Mouse (Mus musculus) kidney, adult 2 months (tissue): ENCODE measurements at regions not wholly inside any gene's neighbourhood (a gene's known extent, or its start where the extent isn't known, plus 50 kb on each side); places are given as distances from the start of the nearest gene placed in this dataset.

Experiments used
- DNase-seq: peaks from one replicate; pipeline ENCODE4 v3.0.0; 2021
- H3K27ac ChIP-seq: fragments of 200-500 bp; 2 replicates; pipeline ENCODE4 v1.5.1; 2012; ENCODE audit warnings: low read depth, low read length, control low read depth, inconsistent platforms; ENCODE audit not compliant: insufficient read depth
- H3K27me3 ChIP-seq: fragments of 200-500 bp; replicated peaks from 2 replicates; pipeline ENCODE4 v1.6.1; 2012; ENCODE audit warnings: mild to moderate bottlenecking, moderate library complexity, low read length, inconsistent platforms; ENCODE audit not compliant: control insufficient read depth, insufficient read depth
- H3K36me3 ChIP-seq: fragments of 200-500 bp; 2 replicates; pipeline ENCODE4 v1.6.1; 2012; ENCODE audit warnings: mild to moderate bottlenecking, moderate library complexity, low read length, inconsistent platforms; ENCODE audit not compliant: control insufficient read depth, insufficient read depth
- H3K4me1 ChIP-seq: fragments of 200-500 bp; 2 replicates; pipeline ENCODE4 v1.6.1; 2011; ENCODE audit warnings: low read length; ENCODE audit not compliant: control insufficient read depth, insufficient read depth
- H3K4me3 ChIP-seq: fragments of 200-500 bp; 2 replicates; pipeline ENCODE4 v1.5.1; 2011; ENCODE audit warnings: mild to moderate bottlenecking, low read depth, low read length, control low read depth; ENCODE audit not compliant: insufficient read depth
- CTCF ChIP-seq: fragments of 200-500 bp; conservative IDR thresholded peaks from 2 replicates; pipeline ENCODE4 v1.5.1; 2011; ENCODE audit warnings: low read depth, mild to moderate bottlenecking, control low read depth, low read length, moderate library complexity, mixed read lengths; ENCODE audit not compliant: insufficient read depth, insufficient read length
- POLR2A ChIP-seq: fragments of 200-500 bp; IDR thresholded peaks from one replicate; pipeline ENCODE4 v1.6.1; 2011; ENCODE audit warnings: low read depth, low read length, control low read depth
- WGBS: fragments of 180-500 bp; shearing (Covaris S2); methylation state at CpG from one replicate; pipeline ENCODE4 v1.1.7; 2018; 5-methylcytosine and 5-hydroxymethylcytosine counted together

DNA sequence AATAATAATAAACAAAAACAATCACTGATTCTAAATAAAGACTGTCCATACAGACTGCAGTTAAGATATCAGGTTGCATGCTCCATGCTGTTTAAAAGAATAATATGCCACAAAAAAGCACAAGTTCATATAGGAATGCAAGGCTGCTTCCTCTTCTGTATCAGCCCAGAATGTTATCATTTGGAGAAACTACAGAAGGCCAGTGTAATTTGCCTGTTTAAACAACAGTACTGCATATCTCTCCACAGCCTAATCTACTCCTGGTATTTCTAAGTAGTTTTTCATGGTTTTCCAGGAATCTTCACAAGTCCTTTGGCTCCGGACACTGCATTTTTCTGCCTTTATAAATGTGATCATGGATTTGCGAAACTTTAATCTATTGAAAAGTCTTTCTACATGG is 111.9 kb upstream of the Cpeb2 start:
- Histone ChIP-seq H3K36me3 (no peaks in the 10 kb centered on the region), H3K27me3 (no peaks in the 10 kb centered on the region), H3K4me1 (no peaks in the 10 kb centered on the region), H3K4me3 (no peak overlapping the region), H3K27ac (no peak overlapping the region)
- DNase-seq, result no peak
- 85% methylated on average over 2 of the region's 2 CpGs for WGBS
- TF ChIP-seq CTCF (no peak), POLR2A (no peak)

DNA sequence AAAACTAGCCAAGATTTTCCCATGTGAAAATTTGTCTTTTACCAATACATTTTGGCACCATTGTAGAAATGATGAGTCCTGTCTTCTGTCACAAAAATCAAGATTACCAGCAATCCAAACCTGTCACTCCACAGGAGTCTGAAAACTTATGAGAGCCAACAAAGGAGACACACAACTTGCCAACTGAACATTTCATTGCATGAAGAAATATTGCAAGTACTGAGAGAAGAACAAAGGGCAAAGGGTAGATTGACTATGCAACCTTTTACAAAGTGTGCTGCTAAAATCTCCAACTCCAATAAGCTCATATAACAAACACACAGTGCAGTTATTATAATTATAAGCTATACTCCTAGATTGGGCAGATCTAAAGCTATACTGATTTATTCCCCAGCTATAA is 108.7 kb upstream of the Cpeb2 start:
- Histone ChIP-seq H3K4me3 (no peak overlapping the region), H3K4me1 (no peaks in the 10 kb centered on the region), H3K27me3 (no peaks in the 10 kb centered on the region), H3K36me3 (no peaks in the 10 kb centered on the region), H3K27ac (no peak overlapping the region)
- DNase-seq, result no peak
- TF ChIP-seq CTCF, result no peak
- TF ChIP-seq POLR2A, result no peak

DNA sequence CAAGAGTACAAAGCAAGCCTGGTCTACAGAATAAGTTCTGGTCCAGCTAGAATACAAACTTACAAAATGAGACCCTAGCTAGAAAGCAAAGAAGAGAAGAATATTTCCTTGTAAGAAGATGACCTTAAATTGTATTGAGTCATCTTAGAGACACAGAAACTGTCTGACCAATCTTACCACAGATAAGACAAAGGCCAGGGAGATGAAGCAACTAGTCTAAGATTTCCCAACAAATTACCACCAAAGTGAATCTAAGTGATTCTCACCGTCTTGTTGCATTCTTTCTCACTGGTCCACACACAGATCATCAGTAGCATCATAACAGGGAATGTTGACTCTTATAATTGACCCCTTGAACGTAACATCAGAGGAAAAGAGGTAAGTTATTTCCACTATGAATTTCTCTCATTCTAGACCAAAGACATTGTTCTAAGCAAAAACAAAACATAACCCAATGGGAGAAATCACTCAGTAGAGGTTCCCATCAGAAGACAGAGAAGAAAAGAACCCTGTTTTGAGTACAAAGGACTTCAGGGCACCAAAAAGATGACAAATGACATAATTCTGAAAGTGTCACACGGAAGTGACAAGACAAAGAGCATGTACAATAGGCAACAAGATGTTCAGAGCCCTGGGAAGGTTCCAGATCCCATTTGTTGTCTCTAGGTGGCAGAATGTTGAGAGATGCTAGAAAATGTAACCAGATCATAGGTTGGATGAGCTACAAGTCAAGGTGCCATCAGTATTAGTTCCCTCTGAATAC is 107.0 kb upstream of the Cpeb2 start:
- H3K4me1 ChIP-seq, result no peaks in the 10 kb centered on the region
- H3K27ac ChIP-seq, result no peak overlapping the region
- TF ChIP-seq POLR2A, result no peak
- no peak for TF ChIP-seq CTCF
- DNase-seq, result no peak
- H3K27me3 ChIP-seq, result no peaks in the 10 kb centered on the region
- H3K36me3 ChIP-seq, result no peaks in the 10 kb centered on the region
- no peak overlapping the region for H3K4me3 ChIP-seq
- 85% methylated on average over 3 of the region's 3 CpGs for WGBS

DNA sequence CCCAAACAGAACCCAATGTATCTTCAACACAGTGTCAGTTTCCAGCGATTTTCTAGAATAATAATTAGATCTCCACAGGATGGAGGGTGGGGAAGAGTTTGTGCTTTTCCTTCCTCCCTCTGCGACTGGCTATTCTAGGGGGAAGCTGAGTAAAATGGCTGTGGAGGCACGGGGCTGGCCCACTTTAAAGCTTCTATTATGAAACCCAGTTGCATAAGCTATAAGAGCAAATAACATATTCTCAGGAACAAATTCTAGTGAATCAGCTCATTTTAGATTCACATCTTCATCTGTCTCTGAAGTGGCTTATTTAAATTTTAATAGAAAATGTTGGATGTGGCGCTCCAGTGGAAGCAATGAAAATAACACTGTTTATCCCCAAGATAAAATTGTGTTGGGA is 102.6 kb upstream of the Cpeb2 start:
- H3K27ac ChIP-seq, result no peak overlapping the region
- no peak overlapping the region for H3K4me3 ChIP-seq
- no peaks in the 10 kb centered on the region for H3K4me1 ChIP-seq
- TF ChIP-seq CTCF (no peak), POLR2A (no peak)
- H3K27me3 ChIP-seq, result no peaks in the 10 kb centered on the region
- no peak for DNase-seq
- 73% methylated on average over 4 of the region's 4 CpGs for WGBS
- H3K36me3 ChIP-seq, result no peaks in the 10 kb centered on the region

DNA sequence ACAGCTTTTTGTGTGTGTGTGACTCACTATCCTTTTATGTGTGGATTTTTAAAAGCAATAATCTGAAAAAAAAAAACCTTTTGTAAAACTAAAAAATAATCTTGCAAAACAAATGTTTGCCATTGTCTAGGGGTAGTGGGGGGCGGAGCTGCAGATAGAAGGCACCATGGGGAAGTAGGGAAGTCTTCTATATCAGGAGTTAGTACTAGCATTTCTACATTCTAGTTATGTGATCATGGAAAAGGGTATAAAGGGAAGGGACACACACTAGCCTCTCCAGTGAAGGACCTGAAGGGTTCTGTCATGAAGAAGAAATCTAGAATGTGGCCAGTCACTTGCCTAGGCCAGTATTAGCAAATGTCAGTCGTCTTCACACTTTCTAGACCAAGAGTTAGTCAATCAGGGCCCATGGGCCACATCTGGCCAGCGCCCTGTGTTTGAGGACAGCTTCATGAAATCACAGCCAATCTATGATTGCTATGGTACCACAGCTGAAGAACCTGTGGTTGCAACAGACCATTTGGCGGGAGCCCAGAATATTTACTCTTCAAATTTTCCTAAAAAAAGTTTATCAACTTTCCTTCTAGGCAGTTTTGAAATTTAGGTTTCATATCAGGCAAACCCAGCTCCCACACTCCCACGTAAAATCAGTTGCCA is 101.9 kb upstream of the Cpeb2 start:
- WGBS, result 92% methylated on average over 5 of the region's 5 CpGs
- H3K27me3 ChIP-seq, result no peaks in the 10 kb centered on the region
- H3K36me3 ChIP-seq, result no peaks in the 10 kb centered on the region
- no peaks in the 10 kb centered on the region for H3K4me1 ChIP-seq
- DNase-seq, result no peak
- no peak for TF ChIP-seq CTCF
- TF ChIP-seq POLR2A, result no peak
- H3K27ac ChIP-seq, result no peak overlapping the region
- no peak overlapping the region for H3K4me3 ChIP-seq

DNA sequence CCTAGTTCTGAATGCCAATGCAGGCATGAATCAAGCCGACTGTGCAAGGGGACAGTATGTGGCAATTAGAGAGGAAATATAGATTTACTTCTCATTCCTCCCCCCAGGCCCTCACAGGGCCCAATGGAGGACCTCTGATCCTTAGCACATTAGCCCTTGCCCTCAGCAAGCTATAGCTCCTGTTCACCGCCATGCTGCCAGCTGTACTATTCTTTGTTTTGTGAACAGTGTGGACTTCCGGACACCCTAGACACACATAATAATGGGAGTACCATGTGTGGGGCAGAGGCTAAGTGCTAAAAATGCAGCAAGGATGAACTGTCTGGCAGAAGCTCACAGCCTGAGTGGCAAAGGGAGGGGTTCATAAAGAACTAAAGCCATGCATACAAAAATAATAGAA is 99.3 kb upstream of the Cpeb2 start:
- H3K4me1 ChIP-seq, result no peaks in the 10 kb centered on the region
- H3K27me3 ChIP-seq, result no peaks in the 10 kb centered on the region
- TF ChIP-seq POLR2A (no peak), CTCF (no peak)
- DNase-seq, result no peak
- WGBS, result 54% methylated on average over 3 of the region's 3 CpGs
- H3K4me3 ChIP-seq, result no peak overlapping the region
- H3K27ac ChIP-seq, result no peak overlapping the region
- H3K36me3 ChIP-seq, result no peaks in the 10 kb centered on the region

DNA sequence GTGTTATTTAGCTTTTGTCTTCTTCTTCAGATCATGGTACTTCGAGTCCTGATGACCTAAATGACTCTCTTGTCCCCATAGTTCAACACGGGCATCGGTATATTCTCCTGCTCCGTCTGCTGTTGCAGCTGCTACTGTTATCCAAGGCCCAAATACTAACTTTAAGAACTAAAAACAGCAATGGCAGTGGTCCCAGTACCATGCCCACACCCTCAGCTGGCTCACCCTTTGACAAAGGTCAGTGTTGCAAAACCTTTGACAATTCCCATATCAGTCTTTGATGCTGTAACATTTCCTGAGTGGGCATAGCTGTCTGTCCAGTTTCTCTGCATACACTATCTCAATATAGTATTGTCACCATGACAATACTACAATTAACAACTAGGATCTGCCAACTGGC is 96.8 kb upstream of the Cpeb2 start:
- no peak for DNase-seq
- WGBS, result 89% methylated on average over 4 of the region's 4 CpGs

More for the DNA sequence above, 96.8 kb upstream of the Cpeb2 start:
- Histone ChIP-seq H3K36me3 (no peaks in the 10 kb centered on the region), H3K4me1 (no peaks in the 10 kb centered on the region), H3K4me3 (no peak overlapping the region), H3K27ac (no peak overlapping the region), H3K27me3 (no peaks in the 10 kb centered on the region)
- TF ChIP-seq POLR2A (no peak), CTCF (no peak)
